Mouse (Mus musculus): ENCODE results near the gene Tenm2.

GRCm38 (mm10) chr11:36038386-36038785 is 1197.4 kb downstream of the Tenm2 start:
- TF ChIP-seq CTCF (IDR thresholded peaks at IDR 0.05) (no peak), POLR2A (IDR thresholded peaks at IDR 0.05; ENCODE audit: insufficient read depth, low read depth, low read length) (no peak), EP300 (IDR thresholded peaks at IDR 0.05; ENCODE audit: insufficient read depth, low read depth, low read length) (no peak)
